Mouse (Mus musculus) ovary, postnatal 14 days (tissue): Measurements from ENCODE around the gene Aplp2.
"Not testable (repeated sequence)": the region's sequence is repeated elsewhere in the genome, so short reads cannot be mapped to it uniquely, and the experiment has no call there.

Experiments used
- DNase-seq: peaks from one replicate; pipeline ENCODE4 v3.0.0; 2022; ENCODE audit warnings: low spot score

Gene Aplp2

DNA sequence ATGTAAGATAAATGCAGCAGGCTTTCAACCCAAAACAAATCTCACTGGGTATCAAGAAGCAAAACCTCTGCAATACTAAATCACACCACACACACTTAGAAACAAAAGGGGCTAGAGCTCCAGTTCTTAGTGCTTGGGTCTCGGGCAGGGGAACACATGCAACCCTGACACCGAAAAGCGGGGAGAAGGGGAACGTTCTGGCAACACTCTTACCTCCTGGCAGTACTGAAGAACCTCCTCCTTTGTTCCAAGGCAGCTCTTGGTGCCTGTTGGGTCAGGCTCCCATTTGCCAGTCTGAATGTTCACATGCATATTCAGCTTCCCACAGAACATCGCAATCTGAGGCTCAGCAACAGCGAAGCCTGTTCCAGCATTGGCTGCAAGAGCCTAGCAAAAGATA lies 33.9 kb downstream of the Aplp2 start:
- no peak for DNase-seq

- DNase-seq: peak; percentile 70
Measured at GRCm38 (mm10) chr9:31176379-31177130, 35.1 kb downstream of the Aplp2 start.

DNA sequence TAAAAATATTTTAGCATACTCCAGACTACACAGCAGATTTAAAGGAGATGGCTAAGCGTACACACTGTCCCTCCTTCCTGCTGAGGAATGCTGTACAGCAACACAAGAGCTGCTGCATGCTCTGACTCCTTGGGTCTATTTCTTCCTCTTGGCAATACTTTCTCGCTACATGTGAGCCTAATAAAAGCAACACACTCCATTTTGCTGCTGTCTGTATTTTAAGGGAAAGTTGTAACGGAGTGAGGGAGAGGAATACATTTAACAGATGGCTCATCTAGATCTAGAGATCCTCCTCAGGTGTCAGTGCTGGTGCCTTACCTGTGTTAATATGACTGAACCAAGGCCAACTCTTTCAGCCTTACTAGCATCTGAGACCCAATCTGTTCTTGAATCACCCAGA lies 35.6 kb downstream of the Aplp2 start:
- DNase-seq: no peak

DNA sequence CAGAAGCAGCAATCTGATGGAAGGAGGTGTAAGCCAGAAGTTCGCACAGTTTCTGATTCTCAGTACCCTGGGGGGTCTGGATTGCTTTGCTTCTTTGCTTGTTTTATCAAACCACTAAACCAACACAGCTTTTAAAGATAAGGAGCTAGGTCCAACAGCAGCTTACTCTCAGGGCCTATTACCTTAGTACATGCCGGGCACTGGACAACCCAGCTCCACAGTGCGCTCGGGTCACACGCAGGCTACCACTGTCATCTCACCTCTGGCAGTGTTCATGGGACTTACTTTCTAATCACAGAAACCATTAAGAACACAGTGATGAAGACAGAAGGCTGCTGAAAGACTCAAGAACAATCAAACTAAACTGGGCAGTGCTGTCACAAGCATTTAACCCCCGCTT lies 36.3 kb downstream of the Aplp2 start:
- no peak for DNase-seq

- DNase-seq: no peak
Measured at GRCm38 (mm10) chr9:31168356-31169093, 43.1 kb downstream of the Aplp2 start.

DNA sequence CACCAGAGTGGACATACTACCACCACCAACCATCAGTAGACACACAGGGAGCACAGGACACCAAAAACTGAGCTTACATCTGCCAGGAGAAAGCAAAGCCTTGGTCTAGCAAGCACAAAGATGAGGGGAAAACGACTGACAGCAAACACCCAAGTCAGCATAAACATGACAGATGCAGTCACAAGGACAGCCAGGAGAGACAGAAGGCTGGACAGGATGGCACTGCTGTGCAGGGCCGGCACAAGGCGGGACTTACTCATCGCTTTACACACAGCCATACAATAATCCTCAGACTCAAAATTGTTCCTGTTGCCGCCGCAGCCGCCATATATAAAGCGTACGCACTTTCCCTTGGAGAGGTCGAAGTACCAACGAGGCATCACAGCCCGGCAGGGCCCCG lies 44.3 kb downstream of the Aplp2 start:
- DNase-seq: no peak

GRCm38 (mm10) chr9:31165505-31165904 lies 46.1 kb downstream of the Aplp2 start:
- DNase-seq: not testable (repeated sequence)

GRCm38 (mm10) chr9:31163327-31163726 lies 48.3 kb downstream of the Aplp2 start:
- no peak for DNase-seq

DNA sequence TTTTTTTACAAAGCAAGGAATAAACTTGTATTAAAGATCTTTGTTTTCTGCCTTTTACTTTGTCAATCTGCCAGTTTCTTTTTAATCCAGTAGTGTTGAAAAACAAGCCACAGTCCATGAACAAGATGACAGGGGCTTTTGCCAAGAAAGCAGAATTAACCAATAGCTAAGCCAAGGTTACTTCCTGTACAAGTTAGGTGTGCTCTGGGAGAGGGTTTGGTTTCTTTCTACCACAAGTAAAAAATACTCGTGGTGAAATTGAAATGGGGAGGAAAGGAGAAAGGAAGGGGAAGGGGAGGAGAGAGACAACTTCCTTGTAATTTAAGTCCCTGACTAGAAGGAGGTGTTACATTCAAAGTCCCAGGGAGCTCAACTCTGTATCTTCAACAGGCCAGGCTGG lies 48.7 kb downstream of the Aplp2 start:
- no peak for DNase-seq

GRCm38 (mm10) chr9:31159910-31160309 lies 51.7 kb downstream of the Aplp2 start:
- no peak for DNase-seq

- DNase-seq: no peak
Measured at GRCm38 (mm10) chr9:31156594-31156993, 55.0 kb downstream of the Aplp2 start.

DNA sequence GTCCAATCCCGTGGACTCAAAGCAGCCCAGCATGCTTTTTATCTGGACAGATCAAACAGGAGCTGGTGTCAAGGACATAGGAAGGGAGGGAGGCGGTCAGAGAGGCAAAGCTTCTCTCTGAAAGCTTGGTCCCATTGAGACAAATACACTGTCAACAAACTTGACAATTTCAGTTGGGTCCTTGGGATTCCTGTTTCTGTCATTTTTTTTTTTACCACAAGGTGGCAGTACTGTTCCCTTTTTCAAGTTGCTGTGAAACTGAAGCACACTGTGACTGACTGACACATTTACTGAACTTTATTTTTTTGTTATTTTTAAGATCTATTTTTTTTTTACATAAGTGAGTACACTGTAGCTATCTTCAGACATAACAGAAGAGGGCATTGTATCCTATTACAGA lies 60.6 kb downstream of the Aplp2 start:
- DNase-seq: no peak

GRCm38 (mm10) chr9:31148135-31148534 lies 63.5 kb downstream of the Aplp2 start:
- DNase-seq: no peak

- no peak for DNase-seq
Measured at GRCm38 (mm10) chr9:31145272-31145925, 66.2 kb downstream of the Aplp2 start.

GRCm38 (mm10) chr9:31142924-31143323 lies 68.7 kb downstream of the Aplp2 start:
- no peak for DNase-seq

GRCm38 (mm10) chr9:31133131-31133530 lies 78.5 kb downstream of the Aplp2 start:
- no peak for DNase-seq

DNA sequence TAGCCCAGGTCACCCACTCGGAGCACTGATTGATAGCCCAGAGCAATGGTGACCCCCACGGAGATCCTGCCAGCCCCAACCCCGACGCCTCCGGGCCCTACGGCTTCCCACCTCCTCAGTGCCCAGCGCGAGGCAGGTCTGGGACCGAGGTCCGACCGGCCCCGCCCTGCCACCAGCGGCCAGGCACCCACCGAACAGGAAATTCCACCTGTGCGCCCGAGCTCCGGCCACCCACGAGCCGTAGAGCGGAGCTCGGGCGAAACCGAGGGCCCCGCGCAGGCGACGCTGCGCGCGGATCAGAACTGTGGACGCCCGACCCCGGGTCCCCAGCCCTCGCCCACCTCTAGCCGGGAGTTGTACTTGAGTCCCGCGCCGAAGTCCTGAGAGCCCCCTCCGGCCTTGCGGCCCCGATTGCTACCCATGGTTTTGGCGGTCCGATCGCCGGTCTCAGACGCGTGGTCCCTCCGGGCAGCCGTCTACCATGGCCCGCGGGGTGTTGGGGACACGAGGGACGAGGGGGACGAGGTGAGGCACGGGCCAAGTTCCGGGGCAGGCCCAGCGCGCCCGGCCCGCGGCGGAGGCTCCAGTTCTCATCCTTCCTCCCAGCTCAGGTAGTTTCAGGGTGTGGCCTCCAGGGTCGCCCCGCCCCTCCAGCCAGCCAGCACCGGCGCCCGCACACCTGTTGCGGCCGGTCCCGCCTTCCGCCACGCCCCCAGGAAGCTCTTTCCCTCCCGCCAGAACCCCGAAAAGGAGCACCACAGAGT lies 80.2 kb downstream of the Aplp2 start, which contains the start of gene St14:
St14 (minus strand) TSS at position 649 of the 764 bp plus-strand sequence.
- no peak for DNase-seq

GRCm38 (mm10) chr9:31130357-31131204 lies 81.0 kb downstream of the Aplp2 start:
- no peak for DNase-seq

DNA sequence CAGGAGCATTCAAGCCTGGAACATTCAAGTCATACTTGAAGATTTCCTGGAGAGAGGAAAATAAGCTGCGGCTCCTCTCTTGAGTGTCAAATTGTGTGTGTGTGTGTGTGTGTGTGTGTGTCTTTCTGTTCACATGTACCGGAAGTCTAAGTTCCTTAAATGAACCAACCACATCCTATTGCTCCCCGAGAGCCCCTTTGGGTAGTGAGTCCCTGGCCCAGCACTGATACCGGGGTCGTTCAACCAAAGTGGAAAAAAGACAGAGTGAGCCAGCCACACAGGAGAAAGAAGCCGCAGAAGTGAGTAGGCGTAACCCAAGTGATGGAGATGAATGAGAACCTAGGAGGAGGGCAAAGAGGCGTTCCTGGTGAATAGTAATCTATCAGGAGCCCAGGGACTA lies 81.7 kb downstream of the Aplp2 start:
- no peak for DNase-seq

GRCm38 (mm10) chr9:31127876-31128465 lies 83.6 kb downstream of the Aplp2 start:
- no peak for DNase-seq

DNA sequence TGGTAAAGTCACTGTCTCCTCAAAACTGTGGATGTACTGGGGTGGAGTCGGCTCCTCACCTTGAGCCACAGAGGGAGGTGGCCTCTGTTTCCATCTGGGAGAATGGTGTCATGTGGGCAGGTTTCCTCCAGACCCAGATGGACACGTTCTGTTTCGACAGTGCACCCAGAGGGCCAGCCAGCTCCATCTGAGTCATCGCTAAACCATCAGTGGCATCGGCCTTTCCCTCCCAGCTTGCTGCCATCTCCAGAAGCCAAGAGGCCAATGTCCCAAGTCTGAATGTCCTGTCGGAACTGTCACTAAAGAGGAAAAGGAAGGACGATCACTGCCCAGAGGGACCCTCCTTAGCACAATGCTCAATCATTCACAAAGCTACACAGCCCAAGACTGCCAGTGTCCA lies 85.5 kb downstream of the Aplp2 start:
- DNase-seq: no peak
